Mouse (Mus musculus): Measurements from ENCODE around the gene Olfr1044.
"Not testable (repeated sequence)": the region's sequence is repeated elsewhere in the genome, so short reads cannot be mapped to it uniquely, and the experiment has no call there.

Gene Olfr1044

GRCm38 (mm10) chr2:86177720-86178119 is at the start of gene Olfr1044:
Gene Olfr1044 (minus strand): TSS chr2:86177820.
- no peak for DNase-seq

DNA sequence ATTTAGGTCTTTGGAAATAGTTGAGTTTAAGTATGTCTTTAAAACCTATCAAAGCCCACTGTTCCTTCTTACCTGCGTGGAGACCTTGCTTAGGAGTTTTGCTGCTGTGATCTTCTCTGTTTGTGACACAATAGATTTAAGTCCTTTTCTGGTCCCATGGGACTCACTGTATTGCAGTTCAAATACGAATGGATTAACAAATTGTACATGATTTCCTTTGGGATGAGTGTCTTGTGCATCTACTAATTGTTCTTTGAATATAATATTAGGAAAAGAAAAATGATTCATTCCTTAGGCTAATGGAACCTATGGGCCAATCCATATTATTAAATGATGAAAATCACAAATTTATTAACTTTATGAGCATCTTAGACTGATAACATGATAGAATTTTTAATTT is 41.6 kb upstream of the Olfr1044 start, which contains the start of gene Olfr1046:
Olfr1046 (minus strand) TSS at position 101 of the 400 bp plus-strand sequence.
- no peak for DNase-seq

- DNase-seq: no peak
Observed at GRCm38 (mm10) chr2:86202909-86203308, 25.3 kb upstream of the Olfr1044 start, which contains the start of gene Olfr1045. Gene Olfr1045 (minus strand): TSS chr2:86203009.

DNA sequence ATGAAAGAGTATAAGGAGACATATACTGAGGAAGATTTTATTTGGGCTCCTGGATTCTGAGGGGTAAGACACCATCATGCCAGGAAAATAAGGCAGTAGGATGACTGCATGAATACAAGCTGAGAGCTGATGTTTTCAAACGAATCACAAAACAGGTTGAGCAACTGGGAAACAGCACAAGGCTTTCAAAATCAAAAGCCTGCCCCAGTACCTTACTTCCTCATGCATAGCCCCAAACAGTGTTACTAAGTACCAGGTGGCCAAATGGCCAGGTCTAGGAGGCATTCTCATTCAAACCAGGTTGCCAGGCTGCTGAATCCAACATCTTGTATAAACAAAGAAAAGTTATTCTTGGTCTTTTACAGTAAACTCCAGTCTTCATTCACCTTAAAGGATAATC is 18.2 kb upstream of the Olfr1044 start:
- DNase-seq: no peak

DNA sequence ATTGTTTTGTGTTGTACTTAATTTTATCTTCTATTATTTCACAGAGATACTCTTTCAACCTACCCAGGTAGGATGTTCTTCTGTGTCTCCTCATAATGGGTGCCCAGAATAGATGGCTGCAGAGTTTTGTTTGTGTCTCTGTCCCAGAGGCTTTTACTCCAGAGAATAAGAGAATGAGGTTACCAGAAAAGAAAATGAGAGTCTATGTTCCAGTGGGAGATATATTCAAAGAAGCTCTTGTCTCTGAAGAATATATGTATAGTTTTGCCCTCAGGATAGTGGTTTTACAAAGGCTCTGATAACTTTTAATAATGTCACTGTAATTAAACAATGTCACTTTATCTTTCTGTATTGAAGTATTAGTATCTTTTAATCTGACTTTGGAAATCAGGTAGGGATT is 8.0 kb upstream of the Olfr1044 start, which contains the start of gene Olfr52:
Olfr52 (minus strand) TSS at position 101 of the 400 bp plus-strand sequence.
- DNase-seq: no peak

DNA sequence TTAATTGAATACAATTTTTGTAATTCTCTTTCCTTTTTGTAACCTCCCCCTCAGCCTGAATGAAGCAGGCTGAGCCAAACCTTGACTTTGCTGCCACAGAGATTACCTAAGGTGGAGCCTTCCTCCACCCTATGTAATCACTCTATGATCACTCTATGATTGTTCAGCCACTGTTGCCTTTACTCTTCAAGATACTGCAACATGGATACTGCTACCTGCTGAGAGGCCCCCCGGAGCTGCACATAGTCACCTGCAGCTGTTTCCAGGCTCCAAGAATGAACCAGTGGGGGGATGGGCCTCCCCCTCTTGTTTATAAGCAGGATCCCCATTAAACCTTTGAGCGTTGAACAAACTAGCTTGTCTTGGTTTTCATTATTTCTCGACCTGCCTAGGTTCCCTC is 2.3 kb upstream of the Olfr1044 start:
- no peak for DNase-seq

DNA sequence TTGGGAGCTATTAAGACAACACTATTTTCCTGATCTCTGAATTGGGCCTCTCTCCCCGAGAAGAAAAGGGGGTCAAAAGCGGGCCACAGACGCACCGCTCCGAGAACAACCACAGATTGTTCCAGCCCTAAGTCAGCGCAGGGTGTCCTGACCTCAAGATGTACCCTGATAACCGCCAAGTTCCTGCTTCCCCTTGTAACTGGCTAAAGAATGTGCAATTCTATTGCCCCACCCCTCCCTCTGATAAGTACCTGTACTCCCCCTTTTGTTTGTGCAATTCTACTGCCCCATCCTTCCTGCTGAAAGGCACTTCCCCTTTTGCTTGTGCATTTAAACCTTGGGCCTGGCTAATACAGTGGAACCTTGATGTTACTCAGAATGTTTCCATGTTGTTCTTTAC is 2.2 kb downstream of the Olfr1044 start:
- not testable (repeated sequence) for DNase-seq

DNA sequence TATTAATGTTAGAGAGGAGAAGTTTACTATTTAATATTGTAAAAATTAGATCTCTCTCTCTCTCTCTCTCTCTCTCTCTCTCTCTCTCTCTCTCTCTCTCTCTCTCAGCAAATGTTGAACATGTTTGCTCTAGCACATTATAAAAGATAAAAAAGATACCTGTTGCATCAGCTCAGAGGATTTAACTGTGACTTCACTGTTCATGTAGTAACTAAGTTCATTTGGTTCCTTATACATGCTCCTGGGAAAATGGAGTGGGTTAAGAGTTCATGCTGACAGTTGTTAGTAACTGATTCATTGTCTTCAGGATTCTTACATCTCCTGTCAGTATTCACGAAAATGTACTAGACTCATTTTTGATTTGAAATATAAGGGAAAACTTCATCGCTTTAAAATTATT is 10.2 kb downstream of the Olfr1044 start, which contains the start of gene Olfr1043:
Olfr1043 (minus strand) TSS at position 101 of the 400 bp plus-strand sequence.
- DNase-seq: no peak

DNA sequence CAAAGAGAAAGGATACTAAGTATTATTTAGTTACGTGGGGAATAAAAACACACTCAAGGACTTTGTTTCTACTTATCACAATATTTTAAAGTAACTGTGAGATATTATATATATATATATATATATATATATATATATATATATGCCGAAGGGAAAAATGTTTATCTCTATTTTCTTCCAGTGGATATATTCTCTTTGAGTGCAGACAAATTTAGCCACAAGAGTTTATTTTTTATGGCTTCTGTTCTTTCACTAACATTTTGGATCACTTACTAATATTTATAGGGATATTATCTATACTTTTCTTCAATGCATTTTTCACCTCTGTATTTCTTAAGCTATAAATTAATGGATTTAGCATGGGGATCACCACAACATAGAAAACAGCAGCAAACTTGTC is 15.9 kb downstream of the Olfr1044 start, which contains the start of gene Olfr1042:
Olfr1042 (minus strand) TSS at position 101 of the 400 bp plus-strand sequence.
- DNase-seq: no peak

- no peak for DNase-seq
Observed at GRCm38 (mm10) chr2:86146632-86147031, 31.0 kb downstream of the Olfr1044 start, which contains the start of gene Olfr1040. Gene Olfr1040 (minus strand): TSS chr2:86146732.

- no peak for DNase-seq
Observed at GRCm38 (mm10) chr2:86135828-86136227, 41.8 kb downstream of the Olfr1044 start, which contains the start of gene Olfr1039. Gene Olfr1039 (minus strand): TSS chr2:86135928.
